In genomic region chr9:114895919-114896318, GRCm38 (mm10) we compare ENCODE assay signal across 15 mouse cellular contexts.
"Had no signal": no experiment of that assay in that cellular context is flagged by ENCODE, and none has a peak within 500 bp of the region (broad histone marks: within the 10 kb centered on the region; RNA-seq: fewer than 3 reads in every experiment).

No protein-coding gene starts in this region.

- DNase-seq: right cerebral cortex, adult 18-20 months; right cerebral cortex, postnatal 14 days; right cerebral cortex, postnatal 25 days; right cerebral cortex, postnatal 4 days; spleen, adult 18-20 months; thymus, adult 18-20 months; thymus, adult 2 months; thymus, postnatal 14 days; thymus, postnatal 25 days; thymus, postnatal 36 days; thymus, postnatal 4 days had no signal

- H3K4me1 ChIP-seq: neural tube, embryonic 13.5 days; neural tube, embryonic 15.5 days; stomach, embryonic 15.5 days had no signal

- H3K4me2 ChIP-seq: neural tube, embryonic 13.5 days; neural tube, embryonic 15.5 days; stomach, embryonic 15.5 days had no signal

- H3K9ac ChIP-seq: neural tube, embryonic 13.5 days; neural tube, embryonic 15.5 days; stomach, embryonic 15.5 days had no signal

- H3K36me3 ChIP-seq: neural tube, embryonic 13.5 days; stomach, embryonic 15.5 days had no signal

- H3K4me3 ChIP-seq: neural tube, embryonic 13.5 days; neural tube, embryonic 15.5 days; stomach, embryonic 15.5 days had no signal

- H3K27me3 ChIP-seq: neural tube, embryonic 13.5 days; neural tube, embryonic 15.5 days; stomach, embryonic 15.5 days had no signal

- H3K27ac ChIP-seq: neural tube, embryonic 13.5 days; neural tube, embryonic 15.5 days; stomach, embryonic 15.5 days; stomach, postnatal 0 days had no signal

- H3K9me3 ChIP-seq: neural tube, embryonic 13.5 days; neural tube, embryonic 15.5 days; stomach, embryonic 15.5 days had no signal
